Mouse (Mus musculus): ENCODE measurements around the gene Ywhag. TPM values are rescaled to one million over a fixed set of nuclear protein-coding genes. Genes with fewer than 3 reads are reported as not detected.

Gene Ywhag
- total and polyA plus RNA-seq, 2 experiments from 2014 or later: 286 to 867 TPM

GRCm38 (mm10) chr5:135900701-135901100 is 33.7 kb downstream of the Ywhag start:
- H3K36me3 ChIP-seq (ENCODE audit: insufficient read depth): no peaks in the 10 kb centered on the region
- no peak overlapping the region for H3K9ac ChIP-seq
- H3K4me3 ChIP-seq (ENCODE audit: low read depth, low read length): no peak overlapping the region
- H3K4me2 ChIP-seq (ENCODE audit: low read depth): no peak overlapping the region
- no peak overlapping the region for H3K27ac ChIP-seq (ENCODE audit: low read depth, low read length)
- 0 out of 2 replicates have a peak, but pooled peaks cover 11% of the 10 kb centered on the region for H3K4me1 ChIP-seq (ENCODE audit: insufficient read depth)
- H3K27me3 ChIP-seq (ENCODE audit: insufficient read depth, low read length): no peaks in the 10 kb centered on the region
- peak; percentile 47 for TF ChIP-seq CTCF (IDR thresholded peaks at IDR 0.05; ENCODE audit: low read depth)
- ATAC-seq (no peak), DNase-seq (no peak)
- 81% methylated on average over 3 of the region's 3 CpGs for WGBS
- no peaks in the 10 kb centered on the region for H3K9me3 ChIP-seq (ENCODE audit: low read length)

GRCm38 (mm10) chr5:135899833-135900232 is 34.6 kb downstream of the Ywhag start:
- H3K27ac ChIP-seq (ENCODE audit: low read depth, low read length): no peak overlapping the region
- ATAC-seq: no peak
- H3K4me1 ChIP-seq (ENCODE audit: insufficient read depth): 0 out of 2 replicates have a peak, but pooled peaks cover 11% of the 10 kb centered on the region
- no peak overlapping the region for H3K9ac ChIP-seq
- 46% methylated on average over 4 of the region's 4 CpGs for WGBS
- DNase-seq: no peak
- no peaks in the 10 kb centered on the region for H3K36me3 ChIP-seq (ENCODE audit: insufficient read depth)
- no peak for TF ChIP-seq CTCF (IDR thresholded peaks at IDR 0.05; ENCODE audit: low read depth)
- H3K27me3 ChIP-seq (ENCODE audit: insufficient read depth, low read length): no peaks in the 10 kb centered on the region
- no peaks in the 10 kb centered on the region for H3K9me3 ChIP-seq (ENCODE audit: low read length)
- no peak overlapping the region for H3K4me3 ChIP-seq (ENCODE audit: low read depth, low read length)
- no peak overlapping the region for H3K4me2 ChIP-seq (ENCODE audit: low read depth)

GRCm38 (mm10) chr5:135898995-135899394 is 35.4 kb downstream of the Ywhag start:
- WGBS: 88% methylated on average over 4 of the region's 4 CpGs

GRCm38 (mm10) chr5:135898028-135898427 is 36.4 kb downstream of the Ywhag start:
- no peak overlapping the region for H3K27ac ChIP-seq (ENCODE audit: low read depth, low read length)
- no peaks in the 10 kb centered on the region for H3K27me3 ChIP-seq (ENCODE audit: insufficient read depth, low read length)
- ATAC-seq (no peak), DNase-seq (peak; percentile 72)
- no peak overlapping the region for H3K4me3 ChIP-seq (ENCODE audit: low read depth, low read length)
- no peak overlapping the region for H3K4me2 ChIP-seq (ENCODE audit: low read depth)
- H3K9me3 ChIP-seq (ENCODE audit: low read length): no peaks in the 10 kb centered on the region
- H3K36me3 ChIP-seq (ENCODE audit: insufficient read depth): no peaks in the 10 kb centered on the region
- 0 out of 2 replicates have a peak, but pooled peaks cover 1% of the 10 kb centered on the region for H3K4me1 ChIP-seq (ENCODE audit: insufficient read depth)
- no peak overlapping the region for H3K9ac ChIP-seq
- 27% methylated on average over 3 of the region's 3 CpGs for whole genome bisulfite sequencing
- TF ChIP-seq CTCF (IDR thresholded peaks at IDR 0.05; ENCODE audit: low read depth): peak; percentile 67

More at GRCm38 (mm10) chr5:135898995-135899394, 35.4 kb downstream of the Ywhag start:
- H3K9me3 ChIP-seq (ENCODE audit: low read length): no peaks in the 10 kb centered on the region
- TF ChIP-seq CTCF (IDR thresholded peaks at IDR 0.05; ENCODE audit: low read depth): no peak
- H3K4me3 ChIP-seq (ENCODE audit: low read depth, low read length): no peak overlapping the region
- no peak overlapping the region for H3K27ac ChIP-seq (ENCODE audit: low read depth, low read length)
- H3K4me2 ChIP-seq (ENCODE audit: low read depth): no peak overlapping the region
- ATAC-seq: no peak
- no peak overlapping the region for H3K9ac ChIP-seq
- DNase-seq: no peak
- H3K4me1 ChIP-seq (ENCODE audit: insufficient read depth): 0 out of 2 replicates have a peak, but pooled peaks cover 11% of the 10 kb centered on the region
- no peaks in the 10 kb centered on the region for H3K36me3 ChIP-seq (ENCODE audit: insufficient read depth)
- no peaks in the 10 kb centered on the region for H3K27me3 ChIP-seq (ENCODE audit: insufficient read depth, low read length)

GRCm38 (mm10) chr5:135894958-135895357 is 39.5 kb downstream of the Ywhag start:
- Histone ChIP-seq H3K9ac (no peak overlapping the region), H3K36me3 (ENCODE audit: insufficient read depth) (no peaks in the 10 kb centered on the region), H3K9me3 (ENCODE audit: low read length) (no peaks in the 10 kb centered on the region), H3K4me3 (ENCODE audit: low read depth, low read length) (no peak overlapping the region), H3K27me3 (ENCODE audit: insufficient read depth, low read length) (peaks cover 7% of the 10 kb centered on the region; the same call in 1 of the 2 replicates), H3K27ac (ENCODE audit: low read depth, low read length) (no peak overlapping the region), H3K4me1 (ENCODE audit: insufficient read depth) (no peaks in the 10 kb centered on the region), H3K4me2 (ENCODE audit: low read depth) (no peak overlapping the region)
- WGBS: 83% methylated on average over 6 of the region's 6 CpGs
- DNase-seq (no peak), ATAC-seq (no peak)
- TF ChIP-seq CTCF (IDR thresholded peaks at IDR 0.05; ENCODE audit: low read depth): no peak

- H3K36me3 ChIP-seq (ENCODE audit: insufficient read depth): no peaks in the 10 kb centered on the region
- no peak overlapping the region for H3K9ac ChIP-seq
- ATAC-seq: no peak
- H3K27ac ChIP-seq (ENCODE audit: low read depth, low read length): no peak overlapping the region
- TF ChIP-seq CTCF (IDR thresholded peaks at IDR 0.05; ENCODE audit: low read depth): no peak
- H3K4me1 ChIP-seq (ENCODE audit: insufficient read depth): no peaks in the 10 kb centered on the region
- H3K27me3 ChIP-seq (ENCODE audit: insufficient read depth, low read length): peaks cover 9% of the 10 kb centered on the region; the same call in 1 of the 2 replicates
- H3K4me2 ChIP-seq (ENCODE audit: low read depth): no peak overlapping the region
- no peak for DNase-seq
- no peak overlapping the region for H3K4me3 ChIP-seq (ENCODE audit: low read depth, low read length)
- no peaks in the 10 kb centered on the region for H3K9me3 ChIP-seq (ENCODE audit: low read length)
- 58% methylated on average over 9 of the region's 9 CpGs for WGBS
These were observed 41.6 kb downstream of the Ywhag start for GRCm38 (mm10) chr5:135892589-135893351.

- 75% methylated on average over 3 of the region's 3 CpGs for WGBS
- no peak for DNase-seq
- H3K4me3 ChIP-seq (ENCODE audit: low read depth, low read length): no peak overlapping the region
These were observed 43.5 kb downstream of the Ywhag start for GRCm38 (mm10) chr5:135890920-135891319.

More at GRCm38 (mm10) chr5:135890920-135891319, 43.5 kb downstream of the Ywhag start:
- Histone ChIP-seq H3K9ac (no peak overlapping the region), H3K27ac (ENCODE audit: low read depth, low read length) (no peak overlapping the region), H3K4me1 (ENCODE audit: insufficient read depth) (no peaks in the 10 kb centered on the region), H3K9me3 (ENCODE audit: low read length) (no peaks in the 10 kb centered on the region), H3K27me3 (ENCODE audit: insufficient read depth, low read length) (peaks cover 14% of the 10 kb centered on the region), H3K4me2 (ENCODE audit: low read depth) (no peak overlapping the region), H3K36me3 (ENCODE audit: insufficient read depth) (no peaks in the 10 kb centered on the region)
- no peak for TF ChIP-seq CTCF (IDR thresholded peaks at IDR 0.05; ENCODE audit: low read depth)
- ATAC-seq: no peak
